Mouse (Mus musculus) small intestine, adult 2 months (tissue): ENCODE measurements around the gene Nckap5l.

Experiments used
- CTCF ChIP-seq: fragments of 200-500 bp; IDR thresholded peaks from 2 replicates; pipeline ENCODE4 v1.5.1; 2012; ENCODE audit warnings: low read depth, mild to moderate bottlenecking, control low read depth, inconsistent platforms, low read length, moderate library complexity, mixed read lengths; ENCODE audit not compliant: insufficient replicate concordance, insufficient read length; ENCODE audit errors: extremely low read depth
- POLR2A ChIP-seq: fragments of 200-500 bp; IDR thresholded peaks from 2 replicates; pipeline ENCODE4 v1.6.1; 2012; ENCODE audit warnings: low read depth, mild to moderate bottlenecking, control low read depth, inconsistent platforms, low read length, moderate library complexity

GRCm38 (mm10) chr15:99433081-99433718, 24.3 kb downstream of the Nckap5l start:
- TF ChIP-seq CTCF (no peak), POLR2A (no peak)
